8 mouse cellular contexts compared by ENCODE assay signal in the genomic region with DNA sequence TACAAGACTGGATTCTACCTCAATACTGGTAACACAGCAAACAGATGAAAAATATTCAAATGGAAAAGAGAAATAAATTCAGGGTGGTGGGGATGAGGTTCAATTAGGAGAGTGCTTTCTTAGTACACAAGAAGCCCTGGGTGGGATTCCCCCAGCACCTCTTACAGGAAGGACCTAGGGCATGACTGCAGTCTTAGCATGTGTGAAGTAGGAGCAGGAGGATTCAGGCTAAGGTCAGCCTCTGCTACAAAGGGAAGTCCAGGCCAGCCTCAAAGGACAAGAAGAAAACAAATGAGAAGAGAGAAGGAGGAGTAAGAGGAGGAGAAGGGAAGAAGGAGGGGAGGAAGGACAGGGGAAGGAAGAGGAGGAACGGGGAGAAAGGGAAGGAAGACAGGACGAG. TPM values are rescaled to one million over a fixed set of nuclear protein-coding genes. Genes with fewer than 3 reads are reported as not detected.
DNase-seq lines count a peak whose midpoint lies in the region; ATAC-seq lines count a peak whose summit lies in the region.

No protein-coding gene starts in this region.

- DNase-seq in liver, embryonic 11.5 days (ENCODE audit: low spot score): no peak
- no peak for DNase-seq in liver
- DNase-seq in intestine, embryonic 14.5 days (ENCODE audit: low spot score): no peak
- DNase-seq in neural tube, embryonic 11.5 days (ENCODE audit: low spot score): no peak
- DNase-seq in urinary bladder, postnatal 36 days (ENCODE audit: low spot score in 2 of 2): no peak
- no peak for DNase-seq in gastrocnemius, adult 8-10 months (ENCODE audit: low spot score in 2 of 2)
- no peak for DNase-seq in kidney, postnatal 14 days

- no peaks in the 10 kb centered on the region for H3K27me3 ChIP-seq in liver, embryonic 11.5 days (replicated peaks; ENCODE audit: control insufficient read depth, insufficient read depth, low read length)
- H3K27me3 ChIP-seq in embryonic facial prominence, embryonic 13.5 days: no peaks in the 10 kb centered on the region
- no peaks in the 10 kb centered on the region for H3K27me3 ChIP-seq in intestine, embryonic 14.5 days (replicated peaks; ENCODE audit: control insufficient read depth, insufficient read depth, low read length)
- H3K27me3 ChIP-seq in neural tube, embryonic 11.5 days (ENCODE audit: control insufficient read depth, insufficient read depth, low read length): no peaks in the 10 kb centered on the region

- H3K36me3 ChIP-seq in liver, embryonic 11.5 days (ENCODE audit: control insufficient read depth, insufficient read depth, low read length): no peaks in the 10 kb centered on the region
- H3K36me3 ChIP-seq in embryonic facial prominence, embryonic 13.5 days: no peaks in the 10 kb centered on the region
- H3K36me3 ChIP-seq in intestine, embryonic 14.5 days (ENCODE audit: control insufficient read depth, insufficient read depth, low read length): no peaks in the 10 kb centered on the region
- H3K36me3 ChIP-seq in neural tube, embryonic 11.5 days (ENCODE audit: control insufficient read depth, insufficient read depth, low read length): no peaks in the 10 kb centered on the region

- no peaks in the 10 kb centered on the region; the same call in 1 of the 2 replicates for H3K9me3 ChIP-seq in liver, embryonic 11.5 days (ENCODE audit: control insufficient read depth, low read length)
- H3K9me3 ChIP-seq in embryonic facial prominence, embryonic 13.5 days: no peaks in the 10 kb centered on the region
- 0 out of 2 replicates have a peak, but pooled peaks cover 5% of the 10 kb centered on the region for H3K9me3 ChIP-seq in intestine, embryonic 14.5 days (ENCODE audit: control insufficient read depth, low read length)
- H3K9me3 ChIP-seq in neural tube, embryonic 11.5 days (ENCODE audit: control insufficient read depth, low read length): no peaks in the 10 kb centered on the region

- peak overlapping the region; percentile 84 for H3K4me2 ChIP-seq in liver, embryonic 11.5 days
- no peak overlapping the region for H3K4me2 ChIP-seq in embryonic facial prominence, embryonic 13.5 days
- peak overlapping the region; percentile 62; the same call in 1 of the 2 replicates for H3K4me2 ChIP-seq in intestine, embryonic 14.5 days (ENCODE audit: low read length)
- H3K4me2 ChIP-seq in neural tube, embryonic 11.5 days (ENCODE audit: low read depth): no peak overlapping the region

- 42% methylated on average over 2 of the region's 2 CpGs for WGBS in liver, embryonic 11.5 days
- WGBS in embryonic facial prominence, embryonic 13.5 days: 47% methylated on average over 2 of the region's 2 CpGs
- 53% methylated on average over 2 of the region's 2 CpGs for WGBS in intestine, embryonic 14.5 days
- WGBS in neural tube, embryonic 11.5 days: 55% methylated on average over 2 of the region's 2 CpGs

- ATAC-seq in liver, embryonic 11.5 days (replicated peaks; ENCODE audit: low FRiP score): no peak
- ATAC-seq in embryonic facial prominence, embryonic 13.5 days (ENCODE audit: insufficient number of reproducible peaks, insufficient read depth, low FRiP score, low TSS enrichment, low read depth): no peak
- ATAC-seq in intestine, embryonic 14.5 days (replicated peaks; ENCODE audit: low FRiP score, low TSS enrichment, low read depth): no peak
- no peak for ATAC-seq in neural tube, embryonic 11.5 days (ENCODE audit: insufficient read depth, low FRiP score, low TSS enrichment)

- H3K4me1 ChIP-seq in liver, embryonic 11.5 days (replicated peaks; ENCODE audit: control insufficient read depth, insufficient read depth, low read length): peaks cover 46% of the 10 kb centered on the region
- peaks cover 36% of the 10 kb centered on the region for H3K4me1 ChIP-seq in embryonic facial prominence, embryonic 13.5 days
- H3K4me1 ChIP-seq in intestine, embryonic 14.5 days (replicated peaks; ENCODE audit: control insufficient read depth, insufficient read depth, low read length): peaks cover 30% of the 10 kb centered on the region
- H3K4me1 ChIP-seq in neural tube, embryonic 11.5 days (ENCODE audit: control insufficient read depth, insufficient read depth, low read length): peaks cover 19% of the 10 kb centered on the region

- H3K27ac ChIP-seq in liver, embryonic 11.5 days (ENCODE audit: low read depth, low read length): peak overlapping the region; percentile 77; the same call in 1 of the 2 replicates
- peak overlapping the region; percentile 88 for H3K27ac ChIP-seq in embryonic facial prominence, embryonic 13.5 days
- H3K27ac ChIP-seq in intestine, embryonic 14.5 days (ENCODE audit: low read depth): peak overlapping the region; percentile 94
- peak overlapping the region; percentile 90; the same call in 1 of the 2 replicates for H3K27ac ChIP-seq in neural tube, embryonic 11.5 days (ENCODE audit: low read depth, low read length)

- peak overlapping the region; percentile 39 for H3K9ac ChIP-seq in liver, embryonic 11.5 days (ENCODE audit: low read depth, low read length)
- H3K9ac ChIP-seq in embryonic facial prominence, embryonic 13.5 days: no peak overlapping the region
- no peak overlapping the region; the same call in 1 of the 2 replicates for H3K9ac ChIP-seq in intestine, embryonic 14.5 days (ENCODE audit: low read length)
- H3K9ac ChIP-seq in neural tube, embryonic 11.5 days (ENCODE audit: low read length): no peak overlapping the region; the same call in 1 of the 2 replicates

- H3K4me3 ChIP-seq in liver, embryonic 11.5 days (ENCODE audit: low read depth, low read length): no peak overlapping the region
- H3K4me3 ChIP-seq in embryonic facial prominence, embryonic 13.5 days: no peak overlapping the region
- no peak overlapping the region for H3K4me3 ChIP-seq in intestine, embryonic 14.5 days (ENCODE audit: low read depth, low read length)
- H3K4me3 ChIP-seq in neural tube, embryonic 11.5 days (ENCODE audit: low read depth, low read length): no peak overlapping the region

RNA-seq across cellular contexts. Expression of gene Chd2, which starts 54.8 kb away (rescaled TPM):
- polyA plus RNA-seq in liver, embryonic 11.5 days (2014; fragmentation: Nextera tagmentation; extraction: Ambion mirVana): 30.9 and 34.5 TPM in 2 replicates
- 62.3 and 65.6 TPM in 2 replicates for polyA plus RNA-seq in embryonic facial prominence, embryonic 13.5 days (2015; fragmentation: Nextera tagmentation; extraction: Ambion mirVana)
- polyA plus RNA-seq in intestine, embryonic 14.5 days (2014; fragmentation: Nextera tagmentation; extraction: Ambion mirVana): 50.5 and 68.2 TPM in 2 replicates
- polyA plus RNA-seq in neural tube, embryonic 11.5 days (2014; fragmentation: Nextera tagmentation; extraction: Ambion mirVana): 43.7 and 44.7 TPM in 2 replicates
- 10 to 100 TPM; 41.6 to 49.5 (median 45.0) TPM for total RNA-seq in gastrocnemius, adult 8-10 months (2022)

Comparison
In these comparisons a context has a peak if more than half of its experiments do, and no peak if none do; other contexts are left out.
1. H3K4me2 ChIP-seq: peak in liver, embryonic 11.5 days (single experiment) and intestine, embryonic 14.5 days (single experiment); none in embryonic facial prominence, embryonic 13.5 days (single experiment) and neural tube, embryonic 11.5 days (single experiment).
2. Peak in every context shown above with its lines, with median percentiles within 50 percentile points of each other: H3K27ac ChIP-seq.